Mouse (Mus musculus): Measurements from ENCODE around the gene Cd63.
A peak's percentile ranks its signal among the peaks of the same experiment; 100 is the strongest.

Gene Cd63

GRCm38 (mm10) chr10:128931441-128931840 lies 30.7 kb downstream of the Cd63 start:
- DNase-seq, result no peak

- DNase-seq, result no peak
These were observed 32.8 kb downstream of the Cd63 start, which contains the start of gene Itga7 for GRCm38 (mm10) chr10:128933574-128933973. Itga7 (plus strand) TSS chr10:128933818.

DNA sequence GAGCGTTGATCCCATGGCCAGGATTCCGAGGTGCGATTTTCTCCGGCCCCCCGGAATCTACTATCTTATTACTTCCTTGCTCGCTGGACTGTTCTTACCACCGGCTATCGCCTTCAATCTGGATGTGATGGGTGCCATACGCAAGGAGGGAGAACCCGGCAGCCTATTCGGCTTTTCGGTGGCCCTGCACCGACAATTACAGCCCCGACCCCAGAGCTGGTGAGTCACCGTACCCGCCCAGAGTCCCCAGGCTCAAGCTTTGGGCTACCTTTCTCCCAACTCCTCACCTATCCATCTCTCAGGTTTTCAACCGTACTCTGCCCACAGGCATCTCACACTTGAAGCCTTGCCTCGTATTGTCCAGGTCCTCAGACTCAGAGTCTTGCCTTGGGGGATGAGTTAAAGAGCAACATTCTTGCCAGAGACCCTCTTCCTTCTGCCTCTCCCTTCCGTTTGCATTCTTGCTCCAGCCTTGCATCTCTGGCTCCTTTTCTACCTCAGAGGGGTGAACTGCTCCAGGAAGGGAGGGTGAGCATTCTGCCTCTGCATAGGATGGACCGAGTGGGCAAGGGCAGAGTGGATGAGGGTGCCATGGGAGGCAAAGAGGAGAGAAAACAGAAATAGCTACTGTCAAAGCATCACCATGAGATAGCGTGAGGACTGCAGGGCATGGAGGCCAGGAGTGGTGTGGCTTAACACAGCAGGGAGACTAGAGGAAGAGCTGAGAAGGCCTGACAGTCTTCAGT lies 33.4 kb downstream of the Cd63 start:
- no peak for DNase-seq

- no peak for DNase-seq
These were observed 34.4 kb downstream of the Cd63 start for GRCm38 (mm10) chr10:128934997-128935787.

- no peak for DNase-seq
These were observed 35.1 kb downstream of the Cd63 start for GRCm38 (mm10) chr10:128935826-128936440.

GRCm38 (mm10) chr10:128937756-128938390 lies 37.1 kb downstream of the Cd63 start:
- DNase-seq, result no peak

DNA sequence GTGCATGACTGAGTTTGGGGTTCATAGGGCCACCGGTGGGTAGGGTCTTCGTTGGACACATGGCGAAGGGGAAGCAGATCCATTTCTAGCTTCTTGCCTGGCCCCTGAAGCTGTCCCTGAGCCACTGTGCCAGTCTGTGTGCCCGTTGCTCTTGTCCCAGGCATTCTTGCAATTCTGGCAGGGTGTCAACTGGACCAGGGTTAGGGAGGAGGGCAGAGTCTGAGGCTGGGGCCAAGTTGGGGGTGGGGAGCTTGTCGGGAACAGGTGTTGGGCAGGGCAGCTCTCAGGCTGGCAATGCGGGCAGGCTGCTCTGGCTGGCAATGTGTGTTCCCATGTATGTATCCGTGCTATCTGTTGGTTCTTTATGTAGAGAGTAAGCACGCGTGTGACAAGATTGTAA lies 37.7 kb downstream of the Cd63 start:
- DNase-seq, result no peak

GRCm38 (mm10) chr10:128938974-128939373 lies 38.2 kb downstream of the Cd63 start:
- no peak for DNase-seq

DNA sequence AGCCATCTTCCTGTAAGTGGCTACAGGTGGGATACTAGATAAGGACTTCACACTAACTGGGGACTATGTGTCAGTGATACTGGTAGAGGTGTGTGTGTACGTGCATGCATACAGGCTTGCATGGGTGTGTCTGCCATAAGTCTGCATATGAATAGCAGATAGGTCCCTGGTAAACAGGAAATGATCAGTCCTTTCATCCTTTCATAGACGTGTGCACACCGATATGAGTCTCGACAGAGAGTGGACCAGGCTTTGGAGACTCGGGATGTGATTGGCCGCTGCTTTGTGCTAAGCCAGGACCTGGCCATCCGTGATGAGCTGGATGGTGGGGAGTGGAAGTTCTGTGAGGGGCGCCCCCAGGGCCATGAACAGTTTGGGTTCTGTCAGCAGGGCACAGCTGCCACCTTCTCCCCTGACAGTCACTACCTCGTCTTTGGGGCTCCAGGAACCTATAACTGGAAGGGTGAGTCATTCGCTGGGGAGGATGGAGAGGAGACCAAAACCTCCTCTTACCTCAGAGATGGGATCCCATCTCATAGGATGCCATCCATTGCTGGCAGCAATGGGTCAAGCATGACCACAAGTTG lies 39.8 kb downstream of the Cd63 start:
- no peak for DNase-seq

GRCm38 (mm10) chr10:128945675-128946074 lies 44.9 kb downstream of the Cd63 start:
- DNase-seq, result no peak

- no peak for DNase-seq
These were observed 46.7 kb downstream of the Cd63 start for GRCm38 (mm10) chr10:128947496-128947895.

GRCm38 (mm10) chr10:128950208-128950887 lies 49.6 kb downstream of the Cd63 start:
- DNase-seq, result peak; percentile 18

DNA sequence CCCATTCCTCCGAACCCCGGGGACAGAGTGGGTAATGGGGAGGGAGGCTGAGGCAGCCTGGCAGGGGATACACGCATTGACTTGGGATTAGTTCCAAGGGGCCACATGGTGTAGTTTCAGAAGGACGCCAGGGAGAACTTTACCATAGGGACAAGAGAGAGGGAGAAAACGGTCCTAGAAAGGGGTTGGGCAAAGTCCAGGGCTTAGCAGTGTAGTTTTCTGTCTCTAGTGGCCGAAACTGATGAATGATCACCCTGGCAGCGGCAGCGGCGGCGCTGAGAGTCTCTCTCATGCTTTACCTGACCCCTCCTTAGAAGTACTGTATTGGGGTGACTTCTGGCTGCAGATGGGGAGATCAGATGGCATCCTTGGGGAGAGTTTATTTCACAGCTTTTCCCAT lies 57.6 kb downstream of the Cd63 start:
- no peak for DNase-seq

DNA sequence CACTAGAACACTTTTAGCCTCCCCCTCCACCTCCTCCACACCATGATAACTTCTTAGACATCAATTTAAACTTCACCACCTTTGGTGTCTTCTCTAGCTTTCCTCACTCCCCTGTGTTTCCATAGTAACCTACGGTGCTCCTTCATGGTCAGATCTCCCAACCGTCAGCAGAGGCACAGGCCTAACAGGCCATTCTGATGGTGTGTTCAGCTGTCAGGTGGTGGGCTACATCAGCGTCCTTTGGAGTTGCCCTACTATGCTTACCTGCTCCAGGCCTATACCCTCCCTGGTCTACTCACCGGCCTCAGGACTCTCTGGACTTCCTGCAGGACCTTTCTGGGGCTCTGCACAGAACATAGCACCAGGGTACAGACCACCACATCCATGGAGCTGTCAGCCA lies 59.4 kb downstream of the Cd63 start:
- no peak for DNase-seq

- no peak for DNase-seq
These were observed 60.1 kb downstream of the Cd63 start, which contains the start of gene Mettl7b for GRCm38 (mm10) chr10:128960590-128961584. Mettl7b (minus strand) TSS chr10:128960988.

All from right cerebral cortex, adult 18-20 months (tissue).